Mouse (Mus musculus): ENCODE results near the gene Gm9495. TPM values are rescaled to one million over a fixed set of nuclear protein-coding genes. Genes with fewer than 3 reads are reported as not detected.
"Not testable (repeated sequence)": the region's sequence is repeated elsewhere in the genome, so short reads cannot be mapped to it uniquely, and the experiment has no call there.

The Gm9495 gene
- total RNA-seq (2014; fragmentation: Nextera tagmentation) (not detected in 2 replicates), total RNA-seq (2017) (not detected in 2 replicates)

DNA sequence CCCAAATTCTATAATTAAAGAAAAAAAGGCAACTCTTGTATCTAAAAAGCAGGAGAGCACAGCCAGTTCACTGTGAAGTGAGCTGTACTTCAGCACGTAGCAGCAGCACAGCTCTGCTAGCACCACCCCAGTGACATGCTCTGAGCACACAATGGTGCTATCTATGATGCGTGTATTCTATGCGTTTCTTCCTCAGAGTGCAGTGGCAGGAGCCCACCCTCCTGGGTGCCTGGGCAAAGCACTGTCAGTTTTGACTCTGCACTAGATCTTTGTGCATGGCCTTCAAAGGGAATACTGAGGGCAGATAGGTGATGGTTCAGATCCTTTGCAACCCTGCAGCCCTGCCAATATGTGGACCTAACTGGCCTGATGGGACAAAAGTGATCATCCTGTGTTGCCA is at the start of gene Gm9495:
Gene Gm9495, minus strand, starts transcription at position 101 of the 400 bp plus-strand sequence.
- not testable (repeated sequence) for ATAC-seq (replicated peaks; ENCODE audit: poor library complexity, severe bottlenecking)

- not testable (repeated sequence) for ATAC-seq (replicated peaks; ENCODE audit: poor library complexity, severe bottlenecking)
These were observed 21.6 kb upstream of the Gm9495 start for GRCm38 (mm10) chr8:69474946-69475345.

- ATAC-seq (replicated peaks; ENCODE audit: poor library complexity, severe bottlenecking) = not testable (repeated sequence)
These were observed 33.3 kb downstream of the Gm9495 start for GRCm38 (mm10) chr8:69420018-69420417.

DNA sequence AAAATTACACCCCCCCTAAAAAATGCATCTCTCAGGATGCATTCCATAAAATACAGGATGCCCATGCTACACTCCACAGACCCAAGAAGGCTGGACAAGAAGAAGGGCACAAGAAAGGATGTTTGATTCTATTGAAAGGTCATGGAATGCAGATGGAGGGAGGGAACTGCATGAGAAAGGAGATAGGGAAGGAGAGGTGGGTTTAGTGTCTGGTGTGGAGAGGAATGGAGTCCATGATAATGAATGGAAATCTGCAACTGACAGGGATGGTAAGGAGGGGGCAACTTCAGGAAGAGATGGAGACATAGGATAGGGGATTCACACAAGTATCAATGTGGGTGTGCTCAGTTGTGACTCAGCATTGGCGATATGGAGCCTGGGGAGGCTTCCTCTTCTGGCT is 39.0 kb downstream of the Gm9495 start:
- ATAC-seq (replicated peaks; ENCODE audit: poor library complexity, severe bottlenecking) = no peak

- no peak for ATAC-seq (replicated peaks; ENCODE audit: poor library complexity, severe bottlenecking)
These were observed 48.6 kb downstream of the Gm9495 start for GRCm38 (mm10) chr8:69404768-69405167.

GRCm38 (mm10) chr8:69399956-69400443 is 53.4 kb downstream of the Gm9495 start:
- ATAC-seq (replicated peaks; ENCODE audit: poor library complexity, severe bottlenecking) = no peak

DNA sequence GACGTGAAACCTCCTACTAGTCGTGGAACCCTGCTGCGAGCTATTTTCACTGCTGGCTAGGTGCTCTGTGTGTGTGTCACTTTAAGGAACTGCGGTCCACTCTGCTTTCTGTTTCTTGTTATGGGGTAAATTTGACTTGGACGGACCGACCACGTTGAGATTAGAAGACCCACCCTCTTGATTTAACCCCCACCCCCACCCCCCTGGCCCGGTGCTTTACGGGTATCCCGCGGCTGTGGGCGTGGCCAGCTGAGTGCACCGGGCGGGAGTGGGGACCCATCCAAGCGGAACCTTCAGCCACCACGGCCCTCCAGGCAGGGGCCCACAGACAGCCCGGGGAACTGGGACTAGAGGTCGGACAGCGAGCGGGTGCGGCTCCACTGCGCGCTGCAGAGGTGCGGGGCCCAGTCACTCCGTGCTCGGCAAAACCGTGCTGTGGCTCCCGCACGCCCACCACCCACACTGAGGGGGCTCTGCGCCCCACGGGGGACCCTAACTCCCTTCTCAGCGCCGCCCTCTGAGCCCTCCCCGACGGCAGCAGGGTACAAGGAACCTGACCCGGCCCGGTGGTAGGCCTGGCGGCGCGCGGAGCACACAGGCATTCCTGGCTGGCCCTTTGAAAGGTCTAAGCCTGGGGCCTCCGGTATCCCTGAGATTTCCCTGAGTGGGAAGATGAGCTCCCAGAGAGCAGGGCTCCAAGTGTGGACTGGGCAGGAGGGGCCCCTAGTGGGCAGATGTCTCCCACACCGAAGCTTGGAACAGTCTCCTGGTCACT is 54.0 kb downstream of the Gm9495 start:
- ATAC-seq (replicated peaks; ENCODE audit: poor library complexity, severe bottlenecking) = peak; percentile 83

- no peak for ATAC-seq (replicated peaks; ENCODE audit: poor library complexity, severe bottlenecking)
These were observed 57.2 kb downstream of the Gm9495 start for GRCm38 (mm10) chr8:69396196-69396595.

GRCm38 (mm10) chr8:69395050-69395789 is 58.1 kb downstream of the Gm9495 start:
- peak; percentile 94 for ATAC-seq (replicated peaks; ENCODE audit: poor library complexity, severe bottlenecking)

GRCm38 (mm10) chr8:69384361-69384760 is 69.0 kb downstream of the Gm9495 start:
- ATAC-seq (replicated peaks; ENCODE audit: poor library complexity, severe bottlenecking) = no peak

Other genes starting within 250 kb of the Gm9495 start
- gene Zfp930, start 244.5 kb downstream of the Gm9495 start, total RNA-seq (2014; fragmentation: Nextera tagmentation) = 12.6 and 24.2 TPM in 2 replicates
- 22.8 and 40.5 TPM in 2 replicates for gene Zfp930, start 244.5 kb downstream of the Gm9495 start, total RNA-seq (2017)
- gene D130040H23Rik, start 182.5 kb downstream of the Gm9495 start, total RNA-seq (2014; fragmentation: Nextera tagmentation) = 8.4 and 11.9 TPM in 2 replicates
- 2.3 and 6.7 TPM in 2 replicates for gene D130040H23Rik, start 182.5 kb downstream of the Gm9495 start, total RNA-seq (2017)
- gene Gm7697, start 69.4 kb upstream of the Gm9495 start, total RNA-seq (2014; fragmentation: Nextera tagmentation) = not detected in 2 replicates
- gene Gm7697, start 69.4 kb upstream of the Gm9495 start, total RNA-seq (2017) = not detected in 2 replicates
- 16.5 and 19.5 TPM in 2 replicates for gene Zfp868, start 172.0 kb upstream of the Gm9495 start, total RNA-seq (2014; fragmentation: Nextera tagmentation)
- 9.4 and 17.1 TPM in 2 replicates for gene Zfp868, start 172.0 kb upstream of the Gm9495 start, total RNA-seq (2017)
- gene Zfp964, start 200.9 kb upstream of the Gm9495 start, total RNA-seq (2014; fragmentation: Nextera tagmentation) = not detected in 2 replicates
- gene Zfp964, start 200.9 kb upstream of the Gm9495 start, total RNA-seq (2017) = 0.13 TPM in 1 of 2 replicates, not detected in the other

Data from granulocyte monocyte progenitor cell, adult 5-6 weeks (primary cell).